Mouse (Mus musculus) bone marrow, adult 2 months (tissue): Measurements from ENCODE around the gene Plcxd2. TPM values are rescaled to one million over a fixed set of nuclear protein-coding genes. Genes with fewer than 3 reads are reported as not detected.

Experiments
- H3K27ac ChIP-seq: fragments of 200-500 bp; 2 replicates; pipeline ENCODE4 v1.5.1; 2012; ENCODE audit warnings: low read depth, mild to moderate bottlenecking, control low read depth, inconsistent platforms, low read length; ENCODE audit not compliant: control insufficient read depth, poor library complexity, insufficient read depth
- H3K4me1 ChIP-seq: fragments of 200-500 bp; 2 replicates; pipeline ENCODE4 v1.6.1; 2011; ENCODE audit warnings: low read length; ENCODE audit not compliant: control insufficient read depth, insufficient read depth
- H3K4me3 ChIP-seq: fragments of 200-500 bp; replicated peaks from 2 replicates; pipeline ENCODE3; 2011; ENCODE audit warnings: mild to moderate bottlenecking, low read depth, low read length, control low read depth; ENCODE audit not compliant: control insufficient read depth
- CTCF ChIP-seq: fragments of 200-500 bp; IDR thresholded peaks from 2 replicates; pipeline ENCODE4 v1.5.1; 2011; ENCODE audit warnings: low read length, control low read depth; ENCODE audit not compliant: control insufficient read depth, insufficient read depth
- POLR2A ChIP-seq: fragments of 200-500 bp; IDR thresholded peaks from 2 replicates; pipeline ENCODE4 v1.6.1; 2011; ENCODE audit warnings: low read depth, mild to moderate bottlenecking, control low read depth, low read length, borderline replicate concordance; ENCODE audit not compliant: control insufficient read depth
- WGBS: fragments of 180-500 bp; shearing (Covaris S2); methylation state at CpG from one replicate; pipeline ENCODE4 v1.1.7; 2018; 5-methylcytosine and 5-hydroxymethylcytosine counted together
- polyA plus RNA-seq: library from polyadenylated mRNA; stranded (reverse); fragments of >200 nt; gene quantifications from 2 replicates; pipeline ENCODE4 v1.2.4, GENCODE M21; 2011; ENCODE audit warnings: low replicate concordance; ENCODE audit not compliant: missing spikeins, insufficient read depth, insufficient read length

The Plcxd2 gene
- polyA plus RNA-seq, 1 experiment: 0.85 TPM

- 79% methylated on average over 3 of the region's 3 CpGs for WGBS
Observed at GRCm38 (mm10) chr16:45927601-45928000, 82.4 kb downstream of the Plcxd2 start.

GRCm38 (mm10) chr16:45926875-45927274, 83.1 kb downstream of the Plcxd2 start:
- 79% methylated on average over 5 of the region's 5 CpGs for WGBS
- no peak overlapping the region for H3K4me3 ChIP-seq
- H3K4me1 ChIP-seq: no peaks in the 10 kb centered on the region
- no peak overlapping the region for H3K27ac ChIP-seq
- no peak for TF ChIP-seq CTCF
- no peak for TF ChIP-seq POLR2A

More at GRCm38 (mm10) chr16:45927601-45928000, 82.4 kb downstream of the Plcxd2 start:
- TF ChIP-seq CTCF: no peak
- Histone ChIP-seq H3K27ac (no peak overlapping the region), H3K4me3 (no peak overlapping the region), H3K4me1 (no peaks in the 10 kb centered on the region)

DNA sequence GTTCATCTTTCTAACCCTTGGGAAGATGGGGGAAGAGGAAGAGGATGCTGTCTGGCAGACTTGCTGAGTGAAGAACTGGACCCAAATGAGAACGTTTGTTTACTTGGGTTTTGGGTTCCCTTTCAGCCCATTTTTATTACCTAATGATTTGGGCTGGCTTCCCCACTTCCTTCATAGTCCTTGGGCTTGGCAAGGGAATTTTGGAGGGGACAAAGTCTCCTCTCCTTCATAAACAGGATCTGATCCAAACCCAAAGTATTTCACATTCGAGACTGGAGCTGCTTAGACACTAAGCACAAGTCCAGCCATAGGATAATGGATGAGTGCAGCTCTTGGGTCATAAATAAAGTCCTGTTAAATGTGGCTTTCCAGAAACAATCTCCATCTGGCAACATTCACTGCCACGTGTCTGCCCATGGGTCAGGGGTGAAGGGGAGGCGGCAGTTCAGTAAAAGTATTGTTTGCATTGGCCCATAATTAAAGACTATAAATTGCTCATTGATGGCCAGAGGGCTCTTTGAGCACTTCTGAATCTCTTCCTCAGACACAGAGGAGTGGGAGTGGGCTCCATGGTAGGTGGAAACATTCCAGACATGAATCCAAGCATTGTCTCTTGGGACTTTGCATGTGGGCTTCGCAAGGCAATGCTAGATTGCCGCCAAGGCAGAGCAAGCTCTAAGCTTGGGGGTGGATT, 86.1 kb downstream of the Plcxd2 start:
- TF ChIP-seq POLR2A (no peak), CTCF (no peak)
- WGBS: 72% methylated on average over 6 of the region's 6 CpGs

DNA sequence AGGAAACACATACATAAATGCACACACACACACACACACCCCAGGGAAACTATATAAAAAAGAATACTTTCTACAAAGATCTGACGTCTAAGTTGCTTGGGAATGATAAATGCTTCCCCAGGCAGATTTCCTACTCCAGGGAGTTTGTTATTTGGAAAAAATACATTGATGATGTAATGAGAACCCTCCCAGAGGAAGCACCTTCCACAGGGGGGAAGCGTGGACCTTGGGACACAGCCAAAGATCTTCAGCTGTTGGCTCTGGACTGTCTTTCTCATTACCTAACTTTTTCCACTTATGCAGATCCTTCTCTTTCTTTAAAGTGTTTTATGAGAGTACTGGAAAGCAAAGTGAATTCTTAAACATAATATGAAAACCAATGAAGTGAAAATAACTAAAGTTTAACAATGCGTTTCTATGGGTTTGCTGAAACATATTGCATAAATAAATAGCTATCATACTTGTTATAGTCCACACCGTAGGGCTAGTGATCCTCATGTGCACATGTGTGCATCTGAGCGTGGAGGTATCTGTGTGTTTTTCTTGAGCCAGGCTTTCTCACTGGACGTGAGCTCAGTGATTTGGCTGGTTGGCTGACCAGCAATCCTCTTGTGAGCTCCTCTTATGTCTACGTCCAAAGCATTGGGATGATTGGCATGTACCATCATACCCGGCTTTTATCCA, 87.3 kb downstream of the Plcxd2 start:
- 71% methylated on average over 8 of the region's 8 CpGs for whole genome bisulfite sequencing
- TF ChIP-seq CTCF (no peak), POLR2A (no peak)
- no peak overlapping the region for H3K4me3 ChIP-seq
- no peaks in the 10 kb centered on the region for H3K4me1 ChIP-seq
- H3K27ac ChIP-seq: no peak overlapping the region

More for the DNA sequence above, 86.1 kb downstream of the Plcxd2 start:
- Histone ChIP-seq H3K4me3 (no peak overlapping the region), H3K4me1 (no peaks in the 10 kb centered on the region), H3K27ac (no peak overlapping the region)

DNA sequence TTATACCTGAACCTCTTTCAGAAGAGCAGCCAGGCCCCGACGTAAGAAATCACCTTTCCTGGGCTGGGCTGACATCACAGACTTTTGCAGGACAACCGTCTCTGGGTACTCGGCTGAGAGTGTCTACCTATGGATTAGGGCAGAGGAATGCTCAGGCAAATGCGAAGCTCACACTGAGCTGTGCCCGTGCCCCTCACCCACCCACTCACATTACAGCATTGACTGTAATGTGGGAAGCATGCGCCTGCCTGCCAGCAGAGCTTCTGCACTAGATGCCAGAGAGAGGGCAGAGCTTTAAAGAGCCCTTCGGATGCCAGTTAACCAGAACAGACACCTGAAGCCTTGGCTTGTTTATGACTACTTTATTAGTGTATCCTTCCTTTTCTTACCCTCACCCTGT, 90.4 kb downstream of the Plcxd2 start:
- TF ChIP-seq CTCF (no peak), POLR2A (no peak)
- Histone ChIP-seq H3K4me3 (no peak overlapping the region), H3K27ac (no peak overlapping the region), H3K4me1 (no peaks in the 10 kb centered on the region)
- 85% methylated on average over 8 of the region's 8 CpGs for WGBS

Other genes starting within 250 kb of the Plcxd2 start
- 1.4 and 3.7 TPM in 2 replicates for gene Phldb2, start 56.6 kb downstream of the Plcxd2 start, polyA plus RNA-seq
- gene Cd96, start 110.0 kb upstream of the Plcxd2 start, polyA plus RNA-seq: 0.70 TPM in 1 of 2 replicates, not detected in the other
- 19.4 and 50.1 TPM in 2 replicates for gene Gm4737, start 144.9 kb upstream of the Plcxd2 start, polyA plus RNA-seq